Mouse (Mus musculus) ES-Bruce4 (cell line): ENCODE measurements around the gene Tmcc2.

ENCODE experiments used
- CTCF ChIP-seq: IDR thresholded peaks from one replicate; pipeline ENCODE4 v1.8.1; 2011; ENCODE audit warnings: low read depth, low read length
- POLR2A ChIP-seq: IDR thresholded peaks from one replicate; pipeline ENCODE4 v1.8.1; 2011; ENCODE audit warnings: low read length; ENCODE audit not compliant: insufficient read depth

- TF ChIP-seq POLR2A (no peak), CTCF (no peak)
These were observed 79.0 kb downstream of the Tmcc2 start for GRCm38 (mm10) chr1:132312043-132312442.
